Mouse (Mus musculus): Measurements from ENCODE around the gene Tmem245.
"Not testable (repeated sequence)": the region's sequence is repeated elsewhere in the genome, so short reads cannot be mapped to it uniquely, and the experiment has no call there.

The Tmem245 gene

GRCm38 (mm10) chr4:56926971-56927370 lies 20.3 kb downstream of the Tmem245 start:
- DNase-seq (ENCODE audit: low spot score in 2 of 2), result no peak

DNA sequence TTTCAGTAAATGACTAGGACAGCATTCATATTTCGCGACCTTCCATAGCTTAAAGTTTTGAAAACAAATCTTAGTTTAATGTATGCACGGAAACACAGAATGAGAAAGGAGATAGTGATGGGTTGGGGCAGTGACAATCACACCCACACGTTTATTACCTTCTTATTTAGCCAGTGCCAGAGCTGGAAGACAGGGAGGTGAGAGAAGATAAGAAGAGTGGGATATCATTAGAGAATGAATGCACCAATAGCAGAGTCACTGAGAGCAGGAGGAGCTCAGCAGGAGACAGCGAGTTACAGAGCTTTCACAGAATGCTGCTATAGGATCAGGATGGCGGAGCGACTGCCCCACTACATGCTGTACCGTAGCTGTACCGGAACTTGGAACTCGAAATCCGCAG lies 25.0 kb downstream of the Tmem245 start:
- no peak for DNase-seq (ENCODE audit: low spot score in 2 of 2)

- DNase-seq (ENCODE audit: low spot score in 2 of 2), result no peak
Observed at GRCm38 (mm10) chr4:56915732-56916325, 31.4 kb downstream of the Tmem245 start.

GRCm38 (mm10) chr4:56914761-56915160 lies 32.5 kb downstream of the Tmem245 start:
- no peak for DNase-seq (ENCODE audit: low spot score in 2 of 2)

DNA sequence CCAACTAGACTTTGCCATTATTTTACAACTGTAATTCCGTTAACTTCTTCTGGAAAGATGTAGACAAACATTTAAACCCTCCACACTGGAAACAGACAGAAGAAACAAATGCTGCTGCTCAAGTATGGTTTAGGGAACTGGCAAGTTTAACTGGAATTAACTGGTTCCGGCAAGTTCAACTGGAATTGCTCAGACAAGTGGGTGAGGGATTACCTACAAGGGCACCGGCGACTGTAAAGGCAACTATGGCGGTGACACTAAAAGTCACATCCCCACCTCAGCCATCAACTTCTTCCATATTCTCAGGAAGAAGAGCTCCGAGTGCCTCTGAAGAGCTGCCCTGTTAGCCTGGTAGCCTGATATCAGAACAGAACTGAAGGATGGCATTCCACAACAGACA lies 32.9 kb downstream of the Tmem245 start:
- DNase-seq (ENCODE audit: low spot score in 2 of 2), result no peak

DNA sequence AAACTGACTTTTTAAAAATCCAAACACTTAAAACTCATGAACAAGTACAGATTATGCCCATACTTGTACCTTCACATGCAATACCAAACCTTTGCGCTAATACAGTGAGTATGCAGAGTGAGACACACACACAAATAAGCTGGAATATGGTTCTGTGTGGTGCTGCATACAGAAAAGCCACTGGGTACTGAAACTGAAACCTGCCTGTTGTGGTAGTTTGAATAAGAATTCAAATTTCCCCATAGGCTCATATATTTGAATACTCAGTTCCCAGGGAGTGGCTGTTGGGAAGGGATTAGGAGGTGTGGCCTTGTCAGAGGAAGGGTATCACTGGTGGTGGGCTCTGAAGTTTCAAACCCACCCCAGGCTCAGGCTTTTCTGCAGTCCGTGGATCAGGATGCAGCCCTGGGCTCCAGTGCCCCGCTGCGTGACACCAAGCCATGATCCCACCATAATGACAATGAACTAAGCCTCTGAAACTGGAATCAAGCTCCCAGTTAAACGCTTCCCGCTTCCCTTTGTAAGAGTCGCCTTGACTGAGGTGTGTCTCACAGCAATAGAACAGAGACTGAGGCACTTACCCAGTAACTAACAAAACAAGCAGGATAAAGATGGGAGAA lies 34.7 kb downstream of the Tmem245 start:
- no peak for DNase-seq (ENCODE audit: low spot score in 2 of 2)

DNA sequence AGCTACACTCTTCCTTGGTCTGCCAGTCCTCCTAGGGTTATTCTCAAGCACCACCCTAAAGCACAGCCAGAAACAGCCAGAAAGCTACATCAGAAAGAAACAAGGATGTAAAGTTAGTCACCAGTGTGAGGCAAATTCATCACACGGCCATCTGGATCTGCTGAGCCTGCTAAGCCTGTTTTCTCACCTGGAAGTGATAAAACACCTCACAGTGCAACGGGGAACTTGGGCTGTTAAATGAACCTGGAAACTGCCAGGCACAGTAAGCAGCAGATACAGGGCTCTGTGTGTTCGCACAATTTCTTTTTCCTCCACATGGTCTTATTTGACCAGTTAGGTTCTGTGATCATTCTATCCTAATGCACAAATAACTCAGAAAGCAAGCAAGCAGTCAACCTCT lies 37.7 kb downstream of the Tmem245 start:
- DNase-seq (ENCODE audit: low spot score in 2 of 2), result no peak

DNA sequence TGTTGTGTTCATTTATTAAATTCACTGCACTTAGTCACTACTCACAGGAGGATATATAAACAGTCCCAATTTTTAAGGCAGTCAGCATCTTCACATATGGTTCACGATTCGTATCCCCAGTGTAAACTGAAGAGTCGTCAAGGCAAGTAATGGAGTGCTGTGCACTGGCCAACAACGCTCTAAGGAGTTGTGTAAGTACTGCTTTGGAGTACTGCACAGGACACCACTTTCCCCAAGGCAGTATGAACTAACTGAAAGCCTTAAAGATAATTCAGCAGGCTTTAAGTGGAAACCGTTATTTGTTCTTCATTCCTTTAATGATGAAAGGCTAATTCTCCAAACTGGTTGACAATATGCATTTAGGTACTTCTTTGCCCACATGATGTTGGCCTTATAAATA lies 39.6 kb downstream of the Tmem245 start:
- DNase-seq (ENCODE audit: low spot score in 2 of 2), result no peak

DNA sequence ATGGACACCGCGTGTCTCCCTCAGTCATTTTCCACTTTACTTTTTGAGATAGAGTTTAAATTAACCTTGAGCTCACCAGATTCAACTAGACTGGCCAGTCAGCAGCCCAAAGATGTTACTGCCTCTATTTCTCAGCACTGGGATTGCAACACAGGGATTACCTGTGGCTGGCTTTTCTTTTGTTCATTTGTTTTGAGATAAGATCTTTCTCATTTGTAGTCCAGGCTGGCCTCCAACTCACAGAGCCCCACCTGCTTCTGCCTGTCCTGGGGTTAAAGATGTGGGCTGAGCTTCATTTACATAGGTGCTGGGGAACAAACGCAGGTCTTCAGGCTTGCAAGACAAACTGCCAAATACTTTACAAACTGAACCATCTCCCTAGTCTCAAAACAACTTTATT lies 40.3 kb downstream of the Tmem245 start:
- no peak for DNase-seq (ENCODE audit: low spot score in 2 of 2)

DNA sequence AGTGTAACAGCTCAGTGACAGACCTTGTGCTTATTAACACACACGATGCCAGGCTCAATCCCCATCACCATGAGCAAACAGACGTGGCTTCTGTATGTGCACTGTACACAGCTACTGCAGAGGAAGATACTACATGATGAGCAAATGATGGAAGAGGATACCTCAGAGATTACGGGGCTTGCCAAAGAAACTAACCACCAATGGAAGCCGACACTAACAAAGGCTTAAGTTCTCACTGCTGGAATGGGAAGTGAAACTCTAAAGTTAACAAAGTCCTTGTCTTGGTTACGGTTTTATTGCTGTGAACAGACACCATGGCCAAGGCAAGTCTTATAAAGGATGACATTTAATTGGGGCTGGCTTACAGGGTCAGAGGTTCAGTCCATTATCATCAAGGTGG lies 41.7 kb downstream of the Tmem245 start:
- no peak for DNase-seq (ENCODE audit: low spot score in 2 of 2)

- DNase-seq (ENCODE audit: low spot score in 2 of 2), result no peak
Observed at GRCm38 (mm10) chr4:56901671-56902070, 45.6 kb downstream of the Tmem245 start.

DNA sequence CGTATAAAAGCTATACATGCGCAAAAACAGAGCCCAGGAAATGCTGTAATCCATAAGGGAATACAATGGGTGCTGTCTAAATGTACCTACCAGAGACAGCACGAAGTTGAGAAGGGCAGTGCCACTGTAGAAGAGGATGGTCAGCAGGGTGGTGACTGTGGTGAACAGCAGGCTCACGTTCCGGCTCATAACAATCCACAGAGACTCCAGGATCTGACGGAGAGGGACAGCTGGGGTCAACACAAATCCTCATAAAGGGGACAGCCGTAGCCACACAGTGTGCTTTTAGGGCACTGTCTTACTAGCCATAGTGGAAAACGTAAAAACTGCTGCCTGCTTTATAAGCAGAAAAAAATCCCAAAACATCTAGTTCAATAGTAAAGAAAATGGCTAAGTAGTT lies 48.0 kb downstream of the Tmem245 start:
- DNase-seq (ENCODE audit: low spot score in 2 of 2), result no peak

DNA sequence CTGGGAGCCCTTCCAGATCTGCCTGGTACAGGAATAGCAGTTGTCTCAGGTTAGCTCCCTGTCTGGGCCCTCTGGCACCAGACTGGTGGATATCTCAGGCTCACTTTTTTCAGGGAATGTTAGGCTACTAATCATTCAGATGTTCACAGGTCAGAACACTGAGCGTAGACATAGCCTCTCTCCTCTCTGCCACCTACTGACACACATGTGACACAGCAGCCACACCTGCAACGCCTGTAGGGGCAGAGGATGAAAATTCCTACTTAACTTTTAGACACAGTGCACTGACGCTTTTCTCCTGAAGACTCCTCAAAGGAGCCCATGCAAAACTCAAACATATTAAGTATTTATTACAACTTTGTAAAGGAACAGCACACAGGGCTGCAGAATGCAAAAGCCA lies 49.7 kb downstream of the Tmem245 start:
- no peak for DNase-seq (ENCODE audit: low spot score in 2 of 2)

DNA sequence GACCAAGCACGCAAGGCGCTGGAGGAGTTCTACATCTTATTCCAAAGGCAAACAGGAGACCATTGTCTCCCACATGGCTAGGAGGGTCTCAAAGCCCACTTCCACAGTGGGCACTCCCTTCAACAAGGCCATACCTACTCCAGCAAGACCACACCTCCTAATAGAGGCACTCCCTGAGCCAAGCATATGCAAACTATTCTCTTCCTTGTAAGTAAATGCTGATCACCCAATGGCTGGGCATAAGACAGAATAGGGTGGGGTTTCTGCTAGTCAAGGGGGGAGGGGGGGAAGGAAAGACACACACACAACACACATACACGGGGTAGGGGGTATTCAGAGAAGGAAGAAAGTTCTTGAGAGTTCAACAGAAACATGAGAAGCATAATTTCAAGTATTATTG lies 53.0 kb downstream of the Tmem245 start:
- DNase-seq (ENCODE audit: low spot score in 2 of 2), result no peak

- DNase-seq (ENCODE audit: low spot score in 2 of 2), result no peak
Observed at GRCm38 (mm10) chr4:56892501-56893115, 54.6 kb downstream of the Tmem245 start.

DNA sequence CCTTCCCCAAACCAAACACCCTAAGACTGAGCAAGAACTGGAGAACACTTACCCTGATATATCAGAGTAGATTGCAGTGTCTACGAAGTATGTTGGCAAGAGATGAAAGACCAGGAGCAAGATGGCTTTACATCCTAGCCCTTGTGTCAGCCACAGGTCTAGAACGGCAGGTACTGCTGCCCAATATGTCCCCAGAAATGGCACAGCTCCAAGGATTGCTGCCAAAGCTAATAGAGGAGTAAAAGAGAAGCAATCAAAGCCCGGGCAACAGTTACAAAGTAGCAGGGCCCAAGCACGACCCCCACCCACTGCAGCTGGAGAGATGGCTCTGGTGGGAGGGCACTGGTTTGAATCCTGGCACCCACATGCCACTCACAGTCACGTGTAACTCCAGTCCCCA lies 58.8 kb downstream of the Tmem245 start:
- DNase-seq (ENCODE audit: low spot score in 2 of 2), result no peak

GRCm38 (mm10) chr4:56886286-56886979 lies 60.8 kb downstream of the Tmem245 start:
- DNase-seq (ENCODE audit: low spot score in 2 of 2), result no peak

- DNase-seq (ENCODE audit: low spot score in 2 of 2), result no peak
Observed at GRCm38 (mm10) chr4:56880036-56880703, 67.1 kb downstream of the Tmem245 start.

DNA sequence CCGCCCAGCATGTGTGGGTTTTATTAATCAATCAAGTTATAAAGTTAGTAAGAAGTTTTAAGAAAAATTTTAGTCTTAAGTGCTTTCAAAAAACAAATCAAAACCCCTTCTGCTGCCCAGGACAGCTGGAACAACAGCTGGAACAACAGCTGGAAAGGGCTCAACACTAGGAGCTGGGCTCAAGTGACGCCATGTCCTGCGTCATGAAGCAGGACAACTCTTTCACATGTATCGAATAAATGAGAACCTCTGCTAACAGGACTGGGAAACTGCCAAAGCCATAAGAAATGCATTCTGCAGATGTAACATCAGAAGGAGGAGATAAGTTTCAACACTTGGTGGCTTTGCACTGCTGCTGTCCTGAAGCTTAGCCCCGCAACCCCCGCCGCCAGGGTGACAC lies 68.3 kb downstream of the Tmem245 start:
- DNase-seq (ENCODE audit: low spot score in 2 of 2), result no peak

DNA sequence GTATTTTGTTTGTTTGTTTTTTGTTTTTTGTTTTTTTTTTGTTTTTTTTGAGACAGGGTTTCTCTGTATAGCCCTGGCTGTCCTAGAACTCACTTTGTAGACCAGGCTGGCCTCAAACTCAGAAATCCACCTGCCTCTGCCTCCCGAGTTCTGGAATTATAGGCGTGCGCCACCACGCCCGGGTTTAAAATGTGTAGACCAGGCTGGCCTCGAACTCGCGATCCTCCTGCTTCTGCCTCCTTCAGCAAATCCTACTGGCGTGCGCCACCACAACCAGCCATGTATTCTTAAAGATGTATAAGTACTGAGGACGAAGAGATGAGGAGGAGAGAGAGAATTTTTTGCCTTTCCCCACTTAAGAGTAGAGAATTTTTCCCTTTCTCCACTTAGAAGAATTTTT lies 76.7 kb downstream of the Tmem245 start:
- not testable (repeated sequence) for DNase-seq (ENCODE audit: low spot score in 2 of 2)

- DNase-seq (ENCODE audit: low spot score in 2 of 2), result no peak
Observed at GRCm38 (mm10) chr4:56867761-56868160, 79.5 kb downstream of the Tmem245 start.

GRCm38 (mm10) chr4:56865971-56866370 lies 81.3 kb downstream of the Tmem245 start:
- no peak for DNase-seq (ENCODE audit: low spot score in 2 of 2)

Measured in urinary bladder, postnatal 4 days (tissue).